Mouse (Mus musculus) MEL (cell line): ENCODE measurements at regions not wholly inside any gene's neighbourhood (a gene's known extent, or its start where the extent isn't known, plus 50 kb on each side); places are given as distances from the start of the nearest gene placed in this dataset.

Experiments
- CHD2 ChIP-seq: IDR thresholded peaks from 2 replicates; pipeline ENCODE4 v1.6.1; 2011; ENCODE audit warnings: low read length, improper control_type of control experiment
- CTCF ChIP-seq, 3 experiments: IDR thresholded peaks in 2 of 3; conservative IDR thresholded peaks in 1 of 3; 2 replicates each; pipeline ENCODE4 v1.5.1; 2011 to 2012; ENCODE audit warnings: low read length in 3 of 3, low read depth in 2 of 3, mild to moderate bottlenecking in 2 of 3, improper control_type of control experiment in 1 of 3, inconsistent platforms in 1 of 3, mixed read lengths in 1 of 3, moderate library complexity in 1 of 3; ENCODE audit not compliant: control insufficient read depth in 1 of 3, insufficient read depth in 1 of 3, poor library complexity in 1 of 3, severe bottlenecking in 1 of 3
- ELF1 ChIP-seq: IDR thresholded peaks from 2 replicates; pipeline ENCODE4 v1.6.1; 2014; ENCODE audit warnings: low read depth, mild to moderate bottlenecking, inconsistent platforms, low read length, improper control_type of control experiment, moderate library complexity
- EP300 ChIP-seq, 2 experiments: IDR thresholded peaks; 2 replicates each; pipeline ENCODE4 v1.6.1; 2011; ENCODE audit warnings: improper control_type of control experiment in 2 of 2, low read length in 2 of 2, low read depth in 1 of 2, mild to moderate bottlenecking in 1 of 2
- GATA1 ChIP-seq: IDR thresholded peaks from 2 replicates; pipeline ENCODE4 v1.6.1; 2011; ENCODE audit warnings: low read depth, low read length, improper control_type of control experiment
- KAT2A ChIP-seq: conservative IDR thresholded peaks from 2 replicates; pipeline ENCODE4 v1.6.1; 2012; ENCODE audit warnings: low read depth, low read length, improper control_type of control experiment, inconsistent platforms
- MAZ ChIP-seq: IDR thresholded peaks from 2 replicates; pipeline ENCODE4 v1.6.1; 2012; ENCODE audit warnings: low read depth, mild to moderate bottlenecking, inconsistent platforms, low read length, improper control_type of control experiment
- NRF1 ChIP-seq: IDR thresholded peaks from 2 replicates; pipeline ENCODE4 v1.6.1; 2014; ENCODE audit warnings: low read depth, mild to moderate bottlenecking, inconsistent platforms, low read length, improper control_type of control experiment, moderate library complexity; ENCODE audit not compliant: poor library complexity, insufficient read depth, severe bottlenecking
- POLR2A ChIP-seq, 2 experiments: IDR thresholded peaks; 2 replicates each; pipeline ENCODE4 v1.6.1; 2011 to 2012; ENCODE audit warnings: low read length in 2 of 2, mild to moderate bottlenecking in 2 of 2, control low read depth in 1 of 2, improper control_type of control experiment in 1 of 2, low read depth in 1 of 2, moderate library complexity in 1 of 2; ENCODE audit not compliant: control insufficient read depth in 1 of 2, insufficient read depth in 1 of 2, poor library complexity in 1 of 2
- POLR2AphosphoS5 ChIP-seq: IDR thresholded peaks from 2 replicates; pipeline ENCODE4 v1.6.1; 2012; ENCODE audit warnings: low read depth, borderline replicate concordance, mild to moderate bottlenecking, inconsistent platforms, low read length, moderate library complexity, mixed read lengths
- RAD21 ChIP-seq: IDR thresholded peaks from 2 replicates; pipeline ENCODE4 v1.6.1; 2011; ENCODE audit warnings: mild to moderate bottlenecking, low read depth, low read length, improper control_type of control experiment
- SIN3A ChIP-seq: IDR thresholded peaks from 2 replicates; pipeline ENCODE4 v1.6.1; 2012; ENCODE audit warnings: low read length, improper control_type of control experiment, inconsistent platforms

DNA sequence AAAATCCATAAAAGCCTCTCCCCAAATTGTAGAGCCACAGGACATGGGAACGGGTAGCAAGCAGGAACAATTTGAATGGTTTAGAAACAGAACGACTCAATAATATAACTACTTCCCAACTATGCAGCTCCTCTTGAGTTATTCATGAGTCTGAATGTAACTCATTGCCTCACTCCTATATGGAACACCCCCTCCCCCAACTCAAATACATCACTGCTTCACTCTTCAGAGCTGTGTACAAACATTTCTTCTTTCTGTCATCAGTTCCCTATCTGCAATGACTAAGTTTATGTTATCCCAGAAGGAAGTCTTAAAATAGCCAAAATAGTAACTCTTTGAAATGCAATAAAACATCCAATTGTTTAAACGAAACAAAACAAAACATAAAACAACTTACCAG lies 484.9 kb downstream of the Dach1 start:
- TF ChIP-seq GATA1 (no peak), CTCF (IDR thresholded peaks at IDR 0.05 in 2 of 3, conservative IDR thresholded peaks at IDR 0.05 in 1 of 3; ENCODE audit: control insufficient read depth in 1 of 3, insufficient read depth in 1 of 3, low read depth in 2 of 3, low read length in 3 of 3, poor library complexity in 1 of 3, severe bottlenecking in 1 of 3) (no peak), POLR2A (IDR thresholded peaks at IDR 0.05; ENCODE audit: control insufficient read depth in 1 of 2, insufficient read depth in 1 of 2, low read depth in 1 of 2, low read length in 2 of 2, poor library complexity in 1 of 2) (no peak), SIN3A (no peak), CHD2 (no peak), MAZ (no peak), NRF1 (no peak), RAD21 (no peak), POLR2AphosphoS5 (no peak), ELF1 (no peak), EP300 (IDR thresholded peaks at IDR 0.05; ENCODE audit: low read depth in 1 of 2, low read length in 2 of 2) (no peak), KAT2A (no peak)
